Mouse (Mus musculus) heart, adult 2 months (tissue): Measurements from ENCODE around the gene Castor1.

Source experiments
- CTCF ChIP-seq: fragments of 200-600 bp; IDR thresholded peaks from 2 replicates; pipeline ENCODE4 v1.8.1; 2022; ENCODE audit warnings: antibody characterized with exemption, mild to moderate bottlenecking, moderate library complexity
- EP300 ChIP-seq: fragments of 200-500 bp; IDR thresholded peaks from 2 replicates; pipeline ENCODE4 v1.6.1; 2011; ENCODE audit warnings: low read depth, low read length, control low read depth; ENCODE audit not compliant: insufficient read depth
- POLR2A ChIP-seq: fragments of 200-500 bp; IDR thresholded peaks from 2 replicates; pipeline ENCODE4 v1.6.1; 2011; ENCODE audit warnings: mild to moderate bottlenecking, low read depth, low read length, control low read depth; ENCODE audit not compliant: insufficient read depth

- TF ChIP-seq POLR2A (no peak), EP300 (no peak), CTCF (no peak)
These were observed 50.5 kb downstream of the Castor1 start for GRCm38 (mm10) chr11:4268500-4268899.
